Mouse (Mus musculus) forebrain, embryonic 10.5 days (tissue): ENCODE data around the gene Olfr114. TPM values are rescaled to one million over a fixed set of nuclear protein-coding genes. Genes with fewer than 3 reads are reported as not detected.

ENCODE experiments used
- DNase-seq: peaks from one replicate; pipeline ENCODE4 v3.0.0-alpha.2; 2017; ENCODE audit warnings: low spot score; ENCODE audit errors: extremely low spot score
- H3K27ac ChIP-seq: fragments of 300-500 bp; sonication (generic); 2 replicates; pipeline ENCODE4 v1.5.1; 2016; ENCODE audit warnings: mild to moderate bottlenecking
- H3K27me3 ChIP-seq: fragments of 300-500 bp; sonication (generic); 2 replicates; pipeline ENCODE4 v1.6.1; 2016; ENCODE audit warnings: mild to moderate bottlenecking; ENCODE audit not compliant: poor library complexity, severe bottlenecking
- H3K36me3 ChIP-seq: fragments of 300-500 bp; sonication (generic); replicated peaks from 2 replicates; pipeline ENCODE4 v1.6.1; 2016; ENCODE audit warnings: mild to moderate bottlenecking, moderate library complexity
- H3K4me1 ChIP-seq: fragments of 300-500 bp; sonication (generic); 2 replicates; pipeline ENCODE4 v1.6.1; 2016
- H3K4me3 ChIP-seq: fragments of 300-500 bp; sonication (generic); 2 replicates; pipeline ENCODE4 v1.5.1; 2016; ENCODE audit warnings: mild to moderate bottlenecking, moderate library complexity
- H3K9me3 ChIP-seq: fragments of 300-500 bp; sonication (generic); 2 replicates; pipeline ENCODE4 v1.6.1; 2016; ENCODE audit warnings: mild to moderate bottlenecking, moderate library complexity
- WGBS: fragments of 180-500 bp; shearing (Covaris S2); methylation state at CpG from one replicate; pipeline ENCODE4 v1.1.7; 2016; 5-methylcytosine and 5-hydroxymethylcytosine counted together
- polyA plus RNA-seq: library from polyadenylated mRNA; unstranded; fragments of >200 nt; fragmentation: Nextera tagmentation; extraction: Ambion mirVana; gene quantifications from 2 replicates; pipeline ENCODE4 v1.2.1, GENCODE M21; 2016

The Olfr114 gene
- polyA plus RNA-seq: not detected in 2 replicates

GRCm38 (mm10) chr17:37592643-37593042, at the start of gene Olfr114:
Olfr114 (minus strand) TSS chr17:37592743.
- Histone ChIP-seq H3K27me3 (no peaks in the 10 kb centered on the region), H3K4me1 (no peaks in the 10 kb centered on the region), H3K27ac (no peak within 1 kb of the TSS), H3K9me3 (no peaks in the 10 kb centered on the region), H3K4me3 (no peak within 1 kb of the TSS), H3K36me3 (no peaks in the 10 kb centered on the region)
- no peak for DNase-seq

- Histone ChIP-seq H3K27ac (no peak within 1 kb of the TSS), H3K4me1 (no peaks in the 10 kb centered on the region), H3K9me3 (peaks cover 13% of the 10 kb centered on the region; the same call in 1 of the 2 replicates), H3K36me3 (no peaks in the 10 kb centered on the region), H3K4me3 (no peak within 1 kb of the TSS), H3K27me3 (no peaks in the 10 kb centered on the region)
- 90% methylated on average over 2 of the region's 2 CpGs for WGBS
- DNase-seq: no peak
These were observed 34.5 kb upstream of the Olfr114 start, which contains the start of the genes Olfr115 and Olfr116 for GRCm38 (mm10) chr17:37627009-37627408. Olfr115 (minus strand) TSS chr17:37627109. Olfr116 (minus strand) TSS chr17:37627199.

GRCm38 (mm10) chr17:37577563-37577962, 15.0 kb downstream of the Olfr114 start, which contains the start of gene Olfr113:
Olfr113 (minus strand) TSS chr17:37577663.
- no peak within 1 kb of the TSS for H3K27ac ChIP-seq
- H3K4me3 ChIP-seq: no peak within 1 kb of the TSS
- DNase-seq: no peak
- no peaks in the 10 kb centered on the region for H3K27me3 ChIP-seq
- no peaks in the 10 kb centered on the region for H3K9me3 ChIP-seq
- H3K36me3 ChIP-seq: no peaks in the 10 kb centered on the region
- no peaks in the 10 kb centered on the region for H3K4me1 ChIP-seq

GRCm38 (mm10) chr17:37569351-37569750, 23.2 kb downstream of the Olfr114 start, which contains the start of gene Olfr112:
Olfr112 (minus strand) TSS chr17:37569451.
- no peak within 1 kb of the TSS for H3K27ac ChIP-seq
- no peaks in the 10 kb centered on the region for H3K4me1 ChIP-seq
- H3K4me3 ChIP-seq: no peak within 1 kb of the TSS
- H3K36me3 ChIP-seq: no peaks in the 10 kb centered on the region
- DNase-seq: no peak
- no peaks in the 10 kb centered on the region for H3K27me3 ChIP-seq
- H3K9me3 ChIP-seq: no peaks in the 10 kb centered on the region

GRCm38 (mm10) chr17:37558913-37559615, 33.5 kb downstream of the Olfr114 start:
- 0 out of 2 replicates have a peak, but pooled peaks cover 4% of the 10 kb centered on the region for H3K9me3 ChIP-seq
- H3K27me3 ChIP-seq: no peaks in the 10 kb centered on the region
- H3K4me1 ChIP-seq: no peaks in the 10 kb centered on the region
- no peak overlapping the region for H3K27ac ChIP-seq
- WGBS: 80% methylated on average over 1 of the region's 1 CpGs
- DNase-seq: no peak
- H3K36me3 ChIP-seq: no peaks in the 10 kb centered on the region
- no peak overlapping the region for H3K4me3 ChIP-seq

- H3K27ac ChIP-seq: no peak overlapping the region
- no peak overlapping the region for H3K4me3 ChIP-seq
- 69% methylated on average over 3 of the region's 3 CpGs for WGBS
- DNase-seq: no peak
- no peaks in the 10 kb centered on the region for H3K9me3 ChIP-seq
- no peaks in the 10 kb centered on the region for H3K4me1 ChIP-seq
- H3K36me3 ChIP-seq: no peaks in the 10 kb centered on the region
- no peaks in the 10 kb centered on the region for H3K27me3 ChIP-seq
These were observed 48.6 kb downstream of the Olfr114 start for GRCm38 (mm10) chr17:37543800-37544435.

GRCm38 (mm10) chr17:37541454-37542119, 51.0 kb downstream of the Olfr114 start:
- no peaks in the 10 kb centered on the region for H3K27me3 ChIP-seq
- no peaks in the 10 kb centered on the region for H3K4me1 ChIP-seq
- no peaks in the 10 kb centered on the region for H3K9me3 ChIP-seq
- no peak for DNase-seq
- WGBS: 60% methylated on average over 4 of the region's 4 CpGs
- no peak overlapping the region for H3K27ac ChIP-seq
- no peaks in the 10 kb centered on the region for H3K36me3 ChIP-seq
- H3K4me3 ChIP-seq: no peak overlapping the region

Other genes with a start within 250 kb of the Olfr114 start
- not detected in 2 replicates for gene Olfr104-ps, start 233.2 kb downstream of the Olfr114 start, polyA plus RNA-seq
- not detected in 2 replicates for gene Olfr105-ps, start 213.7 kb downstream of the Olfr114 start, polyA plus RNA-seq
- gene Olfr106-ps, start 202.3 kb downstream of the Olfr114 start, polyA plus RNA-seq: not detected in 2 replicates
- gene Olfr107, start 193.5 kb downstream of the Olfr114 start, polyA plus RNA-seq: not detected in 2 replicates
- not detected in 2 replicates for gene Olfr108, start 147.3 kb downstream of the Olfr114 start, polyA plus RNA-seq
- gene Olfr109, start 133.8 kb downstream of the Olfr114 start, polyA plus RNA-seq: not detected in 2 replicates
- not detected in 2 replicates for gene H2-M2, start 109.2 kb downstream of the Olfr114 start, polyA plus RNA-seq
- not detected in 2 replicates for gene Olfr110, start 100.3 kb downstream of the Olfr114 start, polyA plus RNA-seq
- gene Olfr111, start 84.7 kb downstream of the Olfr114 start, polyA plus RNA-seq: not detected in 2 replicates
- not detected in 2 replicates for gene Olfr112, start 23.3 kb downstream of the Olfr114 start, polyA plus RNA-seq
- gene Olfr113, start 15.1 kb downstream of the Olfr114 start, polyA plus RNA-seq: not detected in 2 replicates
- gene Olfr115, start 34.4 kb upstream of the Olfr114 start, polyA plus RNA-seq: not detected in 2 replicates
- not detected in 2 replicates for gene Olfr116, start 34.5 kb upstream of the Olfr114 start, polyA plus RNA-seq
- not detected in 2 replicates for gene Olfr117, start 71.0 kb upstream of the Olfr114 start, polyA plus RNA-seq
- gene Olfr118, start 74.2 kb upstream of the Olfr114 start, polyA plus RNA-seq: not detected in 2 replicates
- gene Olfr119, start 103.8 kb upstream of the Olfr114 start, polyA plus RNA-seq: not detected in 2 replicates
- gene Olfr120, start 129.1 kb upstream of the Olfr114 start, polyA plus RNA-seq: not detected in 2 replicates
- not detected in 2 replicates for gene Olfr121, start 156.1 kb upstream of the Olfr114 start, polyA plus RNA-seq
- gene Olfr122, start 175.9 kb upstream of the Olfr114 start, polyA plus RNA-seq: not detected in 2 replicates
- gene Olfr123, start 200.8 kb upstream of the Olfr114 start, polyA plus RNA-seq: not detected in 2 replicates
- gene Olfr124, start 207.1 kb upstream of the Olfr114 start, polyA plus RNA-seq: not detected in 2 replicates
- not detected in 2 replicates for gene Olfr125, start 240.2 kb upstream of the Olfr114 start, polyA plus RNA-seq